In genomic region chr4:144424590-144424989, GRCm38 (mm10) we compare ENCODE assay signal across 38 mouse cellular contexts. TPM values are rescaled to one million over a fixed set of nuclear protein-coding genes. Genes with fewer than 3 reads are reported as not detected.
"Had no signal": no experiment of that assay in that cellular context is flagged by ENCODE, and none has a peak within 500 bp of the region (broad histone marks: within the 10 kb centered on the region; RNA-seq: fewer than 3 reads in every experiment).

No protein-coding gene starts in this region.

- H3K27me3 ChIP-seq: embryonic facial prominence, embryonic 12.5 days; embryonic facial prominence, embryonic 13.5 days; embryonic facial prominence, embryonic 15.5 days; forebrain, embryonic 12.5 days; forebrain, embryonic 13.5 days; forebrain, embryonic 15.5 days had no signal

- H3K36me3 ChIP-seq: embryonic facial prominence, embryonic 10.5 days; embryonic facial prominence, embryonic 12.5 days; embryonic facial prominence, embryonic 13.5 days; embryonic facial prominence, embryonic 15.5 days; forebrain, embryonic 10.5 days; forebrain, embryonic 12.5 days; forebrain, embryonic 15.5 days; heart, embryonic 10.5 days had no signal

- ATAC-seq: forebrain, embryonic 13.5 days; forebrain, embryonic 14.5 days; forebrain, embryonic 15.5 days; forebrain, postnatal 0 days had no signal

- H3K27ac ChIP-seq: embryonic facial prominence, embryonic 10.5 days; embryonic facial prominence, embryonic 12.5 days; embryonic facial prominence, embryonic 13.5 days; embryonic facial prominence, embryonic 15.5 days; forebrain, embryonic 10.5 days; forebrain, embryonic 12.5 days; forebrain, embryonic 13.5 days; forebrain, embryonic 15.5 days; gastrocnemius, adult 2 months; heart, adult 2 months; heart, embryonic 10.5 days had no signal

- H3K4me3 ChIP-seq: embryonic facial prominence, embryonic 10.5 days; embryonic facial prominence, embryonic 12.5 days; embryonic facial prominence, embryonic 13.5 days; embryonic facial prominence, embryonic 15.5 days; erythroblast, embryonic 14.5 days; forebrain, embryonic 10.5 days; forebrain, embryonic 12.5 days; forebrain, embryonic 13.5 days; forebrain, embryonic 15.5 days; gastrocnemius, adult 2 months; heart, adult 2 months; heart, embryonic 10.5 days had no signal

- H3K4me2 ChIP-seq: embryonic facial prominence, embryonic 12.5 days; embryonic facial prominence, embryonic 13.5 days; embryonic facial prominence, embryonic 15.5 days; forebrain, embryonic 12.5 days; forebrain, embryonic 13.5 days; forebrain, embryonic 15.5 days had no signal

- H3K9me3 ChIP-seq: embryonic facial prominence, embryonic 13.5 days; embryonic facial prominence, embryonic 15.5 days; heart, embryonic 10.5 days had no signal

- DNase-seq: cerebellum, adult 8-10 months; cerebellum, adult 9-10 months; cerebellum, adult 9-11 months; cerebellum, postnatal 10 days; cerebellum, postnatal 14 days; cerebellum, postnatal 25 days; cerebellum, postnatal 36 days; embryo, embryonic 11 days; forebrain, postnatal 0 days; gastrocnemius, adult 2 months; gastrocnemius, postnatal 10 days; gastrocnemius, postnatal 14 days; gastrocnemius, postnatal 25 days; gastrocnemius, postnatal 36 days; heart, adult 11 months; heart, adult 18-20 months; heart, adult 2 months had no signal

- H3K9ac ChIP-seq: embryonic facial prominence, embryonic 12.5 days; embryonic facial prominence, embryonic 13.5 days; embryonic facial prominence, embryonic 15.5 days; forebrain, embryonic 12.5 days; forebrain, embryonic 13.5 days; forebrain, embryonic 15.5 days; forebrain, postnatal 0 days had no signal

- H3K4me1 ChIP-seq: embryonic facial prominence, embryonic 10.5 days; embryonic facial prominence, embryonic 12.5 days; embryonic facial prominence, embryonic 13.5 days; embryonic facial prominence, embryonic 15.5 days; forebrain, embryonic 10.5 days; forebrain, embryonic 12.5 days; forebrain, embryonic 13.5 days; forebrain, embryonic 15.5 days; heart, embryonic 10.5 days had no signal

RNA-seq across cellular contexts. Expression of gene 1700012P22Rik, which starts 14.0 kb away (rescaled TPM):
- total RNA-seq: forebrain, postnatal 0 days; gastrocnemius, adult 18-20 months; gastrocnemius, adult 2 months; gastrocnemius, adult 8-10 months; gastrocnemius, postnatal 10 days; gastrocnemius, postnatal 14 days; gastrocnemius, postnatal 25 days; gastrocnemius, postnatal 36 days; gastrocnemius, postnatal 4 days; heart, adult 18-20 months; heart, adult 2 months; heart, adult 8-10 months had no signal
- polyA plus RNA-seq: cortical plate, adult 2 months; embryonic facial prominence, embryonic 10.5 days; embryonic facial prominence, embryonic 11.5 days; embryonic facial prominence, embryonic 12.5 days; embryonic facial prominence, embryonic 13.5 days; embryonic facial prominence, embryonic 14.5 days; erythroblast, embryonic 14.5 days; forebrain, embryonic 10.5 days; forebrain, embryonic 11.5 days; forebrain, embryonic 12.5 days; forebrain, embryonic 13.5 days; forebrain, embryonic 14.5 days; forebrain, embryonic 15.5 days; forebrain, postnatal 0 days; frontal cortex, adult 2 months; heart, adult 2 months; heart, embryonic 10.5 days had no signal

RNA-seq across cellular contexts. Expression of gene Pramef12, which starts 16.3 kb away (rescaled TPM):
- total RNA-seq: forebrain, postnatal 0 days; gastrocnemius, adult 2 months; gastrocnemius, adult 8-10 months; gastrocnemius, postnatal 10 days; gastrocnemius, postnatal 25 days; gastrocnemius, postnatal 36 days; gastrocnemius, postnatal 4 days; heart, adult 18-20 months; heart, adult 2 months; heart, adult 8-10 months had no signal
- polyA plus RNA-seq: cortical plate, adult 2 months; embryonic facial prominence, embryonic 11.5 days; embryonic facial prominence, embryonic 12.5 days; erythroblast, embryonic 14.5 days; forebrain, embryonic 10.5 days; forebrain, embryonic 11.5 days; forebrain, embryonic 12.5 days; forebrain, embryonic 13.5 days; forebrain, embryonic 14.5 days; forebrain, embryonic 15.5 days; forebrain, postnatal 0 days had no signal

RNA-seq across cellular contexts. Expression of gene Gm9944, which starts 28.5 kb away (rescaled TPM):
- total RNA-seq: forebrain, postnatal 0 days; gastrocnemius, adult 18-20 months; gastrocnemius, adult 2 months; gastrocnemius, adult 8-10 months; gastrocnemius, postnatal 10 days; gastrocnemius, postnatal 14 days; gastrocnemius, postnatal 25 days; gastrocnemius, postnatal 36 days; gastrocnemius, postnatal 4 days; heart, adult 18-20 months; heart, adult 2 months; heart, adult 8-10 months had no signal
- polyA plus RNA-seq: cortical plate, adult 2 months; embryonic facial prominence, embryonic 10.5 days; embryonic facial prominence, embryonic 11.5 days; embryonic facial prominence, embryonic 12.5 days; embryonic facial prominence, embryonic 13.5 days; embryonic facial prominence, embryonic 14.5 days; embryonic facial prominence, embryonic 15.5 days; erythroblast, embryonic 14.5 days; forebrain, embryonic 10.5 days; forebrain, embryonic 11.5 days; forebrain, embryonic 12.5 days; forebrain, embryonic 13.5 days; forebrain, embryonic 14.5 days; forebrain, embryonic 15.5 days; forebrain, postnatal 0 days; frontal cortex, adult 2 months; gonadal fat pad, adult 2 months; heart, adult 2 months; heart, embryonic 10.5 days had no signal

RNA-seq across cellular contexts. Expression of gene Aadacl3, which starts 39.0 kb away (rescaled TPM):
- total RNA-seq: forebrain, postnatal 0 days; gastrocnemius, adult 18-20 months; gastrocnemius, adult 2 months; gastrocnemius, adult 8-10 months; gastrocnemius, postnatal 10 days; gastrocnemius, postnatal 14 days; gastrocnemius, postnatal 25 days; gastrocnemius, postnatal 36 days; gastrocnemius, postnatal 4 days; heart, adult 18-20 months; heart, adult 2 months; heart, adult 8-10 months had no signal
- polyA plus RNA-seq: cortical plate, adult 2 months; embryonic facial prominence, embryonic 10.5 days; embryonic facial prominence, embryonic 11.5 days; embryonic facial prominence, embryonic 12.5 days; embryonic facial prominence, embryonic 13.5 days; embryonic facial prominence, embryonic 14.5 days; embryonic facial prominence, embryonic 15.5 days; erythroblast, embryonic 14.5 days; forebrain, embryonic 10.5 days; forebrain, embryonic 11.5 days; forebrain, embryonic 12.5 days; forebrain, embryonic 13.5 days; forebrain, embryonic 14.5 days; forebrain, embryonic 15.5 days; forebrain, postnatal 0 days; frontal cortex, adult 2 months; gonadal fat pad, adult 2 months; heart, adult 2 months; heart, embryonic 10.5 days had no signal

RNA-seq across cellular contexts. Expression of gene Pramef20, which starts 46.9 kb away (rescaled TPM):
- total RNA-seq: forebrain, postnatal 0 days; gastrocnemius, adult 18-20 months; gastrocnemius, adult 2 months; gastrocnemius, adult 8-10 months; gastrocnemius, postnatal 10 days; gastrocnemius, postnatal 14 days; gastrocnemius, postnatal 25 days; gastrocnemius, postnatal 36 days; gastrocnemius, postnatal 4 days; heart, adult 18-20 months; heart, adult 2 months; heart, adult 8-10 months had no signal
- polyA plus RNA-seq: cortical plate, adult 2 months; embryonic facial prominence, embryonic 10.5 days; embryonic facial prominence, embryonic 11.5 days; embryonic facial prominence, embryonic 12.5 days; embryonic facial prominence, embryonic 13.5 days; embryonic facial prominence, embryonic 15.5 days; erythroblast, embryonic 14.5 days; forebrain, embryonic 10.5 days; forebrain, embryonic 11.5 days; forebrain, embryonic 12.5 days; forebrain, embryonic 13.5 days; forebrain, embryonic 14.5 days; forebrain, embryonic 15.5 days; forebrain, postnatal 0 days; frontal cortex, adult 2 months; gonadal fat pad, adult 2 months; heart, adult 2 months; heart, embryonic 10.5 days had no signal
